Mouse (Mus musculus): ENCODE data around the gene Lrrc8a. TPM values are rescaled to one million over a fixed set of nuclear protein-coding genes. Genes with fewer than 3 reads are reported as not detected.
A peak's percentile ranks its signal among the peaks of the same experiment; 100 is the strongest.

Lrrc8a gene
- total RNA-seq (2021) (10 to 100 TPM; 59.3 to 65.7 TPM), polyA plus RNA-seq (2012; rRNA removed) (40.5 and 44.8 TPM in 2 replicates)
- long read RNA-seq, full-length matches to known transcripts, result 5 of 6 reads
- long read RNA-seq, partial matches to known transcripts, result 1 of 6 reads
- long read RNA-seq, other reads (novel, unspliced or antisense), result 0 of 6 reads

DNA sequence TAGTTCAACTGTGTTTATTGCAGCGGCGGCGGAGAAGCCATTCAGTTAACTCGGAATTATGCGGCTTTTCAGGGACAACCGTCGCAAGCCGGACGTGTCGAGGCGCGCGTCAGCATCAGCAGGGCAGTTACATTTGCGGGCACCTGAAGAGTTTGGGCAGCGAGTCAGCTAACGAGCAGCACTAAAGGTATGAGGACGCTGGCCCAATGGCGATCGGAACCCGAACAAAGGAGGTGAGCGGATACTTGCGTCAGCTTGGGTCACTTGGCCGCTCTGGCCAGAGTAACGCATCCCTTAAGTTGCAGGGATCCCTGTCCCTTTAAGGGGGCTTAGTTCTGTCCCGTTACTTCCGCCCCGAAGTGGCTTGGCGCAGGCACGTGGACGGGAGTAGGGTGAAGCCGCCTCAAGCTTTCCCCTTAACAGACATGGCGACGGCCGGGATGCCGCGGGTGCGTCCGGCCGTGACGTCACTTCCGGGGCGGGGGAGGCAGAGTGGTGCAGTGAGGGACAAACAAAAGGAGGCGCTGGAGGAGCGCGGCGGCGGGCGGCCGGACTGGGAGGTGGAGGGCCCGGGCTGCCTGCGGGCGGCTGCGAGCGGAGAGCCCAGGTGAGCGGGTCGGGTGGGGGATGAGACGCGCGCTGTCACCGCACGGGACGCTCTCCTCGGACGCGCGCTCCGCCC, at the start of gene Lrrc8a:
TSS of gene Lrrc8a (plus strand) at position 517 of the 682 bp plus-strand sequence.
- peak; percentile 100 for DNase-seq

- DNase-seq, result no peak
Measured at GRCm38 (mm10) chr2:30191790-30192580, 45.5 kb upstream of the Lrrc8a start.

GRCm38 (mm10) chr2:30194656-30195055, 42.9 kb upstream of the Lrrc8a start:
- no peak for DNase-seq

- DNase-seq, result no peak
Measured at GRCm38 (mm10) chr2:30198021-30198420, 39.5 kb upstream of the Lrrc8a start.

- DNase-seq, result peak; percentile 77
Measured at GRCm38 (mm10) chr2:30199984-30200383, 37.5 kb upstream of the Lrrc8a start.

- DNase-seq, result no peak
Measured at GRCm38 (mm10) chr2:30200388-30200925, 37.1 kb upstream of the Lrrc8a start.

DNA sequence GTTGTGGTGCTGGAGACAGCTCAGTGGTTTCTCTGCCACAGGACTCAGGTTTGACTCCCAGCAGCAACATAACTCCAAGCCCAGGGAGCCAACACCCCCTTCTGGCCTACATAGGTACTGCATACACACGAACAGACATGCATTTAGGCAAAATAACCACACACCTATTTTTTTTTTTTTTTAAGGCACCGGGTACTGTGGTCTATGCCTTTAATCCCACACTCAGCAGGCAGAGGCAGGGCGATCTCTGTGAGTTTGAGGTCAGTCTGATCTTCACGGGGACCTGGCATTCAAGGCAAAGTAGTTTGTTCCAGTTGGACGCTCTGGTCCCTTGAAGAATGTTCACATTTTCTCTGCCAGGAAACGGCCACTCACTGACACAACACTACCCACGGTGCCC, 34.1 kb upstream of the Lrrc8a start:
- no peak for DNase-seq

DNA sequence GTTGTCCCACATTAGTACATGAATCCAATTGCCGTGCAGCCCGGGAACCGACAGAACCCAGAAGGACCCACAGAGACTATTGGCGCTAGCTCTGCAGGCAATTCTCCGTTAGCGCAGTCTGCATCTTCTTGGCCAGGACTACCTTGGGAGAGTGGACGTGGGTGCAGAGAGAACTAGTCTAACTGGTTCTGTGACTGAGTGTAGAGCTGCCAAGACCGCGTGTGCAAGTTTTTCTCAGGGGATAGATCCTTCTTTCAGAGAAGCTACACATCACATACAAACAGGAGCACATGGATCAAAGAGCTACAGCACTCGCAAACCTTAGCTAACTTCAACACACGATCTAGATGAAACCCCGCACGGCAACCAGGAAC, 32.3 kb upstream of the Lrrc8a start:
- no peak for DNase-seq

DNA sequence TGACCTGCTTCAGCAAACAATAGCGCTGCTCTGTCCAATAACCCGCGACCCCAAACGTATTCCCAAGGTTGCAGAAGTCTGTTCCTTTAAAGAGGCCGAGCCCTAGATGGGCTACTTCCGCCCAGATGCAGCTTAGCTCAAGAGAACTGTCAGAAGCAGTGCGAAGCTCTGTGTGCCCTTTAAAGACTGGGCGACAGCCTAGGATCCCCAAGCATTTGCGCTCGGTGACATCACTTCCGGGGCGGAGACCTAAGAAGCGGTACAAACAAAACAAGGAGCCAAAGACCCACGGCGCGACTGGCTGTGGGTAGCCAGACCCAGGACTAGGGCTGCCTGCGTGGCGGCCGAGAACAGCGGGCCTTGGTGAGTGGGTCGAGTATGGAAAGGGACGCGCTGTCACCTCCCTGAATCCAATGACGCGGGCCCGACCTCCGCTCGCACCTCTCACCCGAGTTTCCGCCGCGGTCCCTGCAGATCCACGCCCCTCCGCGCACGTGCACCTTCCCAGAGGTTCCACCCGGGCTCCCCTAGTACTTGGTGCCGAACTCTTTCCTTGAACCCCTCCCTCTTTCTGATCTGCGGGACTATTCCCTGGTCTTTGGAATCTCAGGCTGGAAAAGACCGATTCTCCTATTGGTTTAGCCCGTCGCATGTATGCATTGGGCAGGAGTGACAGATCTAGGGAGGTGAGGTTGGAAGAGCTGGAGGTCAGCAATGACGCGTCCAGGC, 31.7 kb upstream of the Lrrc8a start, which contains the start of gene Kyat1:
TSS of gene Kyat1 (minus strand) at position 219 of the 729 bp plus-strand sequence.
- peak; percentile 95 for DNase-seq

GRCm38 (mm10) chr2:30207401-30207800, 30.1 kb upstream of the Lrrc8a start:
- no peak for DNase-seq

DNA sequence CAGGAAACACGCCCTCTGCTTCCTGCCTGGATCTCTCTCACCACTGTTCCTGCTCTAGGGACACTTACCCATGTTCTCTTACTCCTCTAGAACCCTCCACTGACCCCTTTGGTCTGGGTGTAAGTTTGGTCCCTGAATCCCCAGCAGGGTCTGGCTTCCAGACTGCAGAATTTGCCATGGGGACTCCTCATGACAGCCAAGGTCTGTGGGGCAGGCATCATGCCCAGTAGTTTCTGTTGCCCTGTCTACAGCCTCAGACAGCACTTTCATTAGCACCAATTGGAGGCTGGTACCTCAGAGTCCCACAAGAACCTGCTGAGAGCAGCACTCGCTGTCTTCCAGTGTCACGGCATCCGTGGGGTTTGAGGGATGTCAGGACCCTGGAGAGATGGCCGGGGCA, 29.6 kb upstream of the Lrrc8a start:
- DNase-seq, result no peak

DNA sequence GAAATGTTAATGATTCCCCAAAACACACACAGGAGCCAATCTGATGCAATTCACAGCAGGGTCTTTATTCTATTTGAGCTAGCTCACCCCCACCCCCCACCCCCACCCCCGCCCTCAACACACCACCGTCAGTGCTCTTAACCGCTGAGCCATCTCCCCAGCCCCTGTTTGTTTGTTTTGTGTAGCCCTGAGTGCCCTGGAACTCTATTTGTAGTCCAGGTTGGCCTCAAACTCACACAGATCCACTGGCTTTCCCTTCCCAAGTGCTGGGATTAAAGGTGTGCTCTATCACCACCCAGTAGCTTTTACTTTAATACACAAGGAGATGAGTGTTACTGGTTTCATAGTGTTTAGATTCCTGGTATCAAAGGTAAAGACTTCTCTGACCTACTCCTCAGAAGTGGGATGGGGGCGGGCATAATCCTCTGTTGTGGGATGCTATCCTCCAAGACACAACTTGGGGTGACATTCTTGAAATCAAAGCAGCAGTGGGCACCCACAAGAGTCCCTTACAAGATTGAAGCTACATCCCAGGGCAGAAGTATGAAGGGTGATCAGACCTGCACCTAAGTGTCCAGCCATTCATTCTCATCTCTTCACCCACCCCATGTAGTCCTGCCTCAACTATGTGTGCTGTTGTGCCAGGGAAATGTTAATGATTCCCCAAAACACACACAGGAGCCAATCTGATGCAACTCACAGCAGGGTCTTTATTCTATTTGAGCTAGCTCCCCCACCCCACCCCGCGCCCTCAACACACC, 25.9 kb upstream of the Lrrc8a start:
- no peak for DNase-seq

GRCm38 (mm10) chr2:30212169-30212545, 25.4 kb upstream of the Lrrc8a start:
- DNase-seq, result no peak

GRCm38 (mm10) chr2:30212951-30213350, 24.6 kb upstream of the Lrrc8a start:
- peak; percentile 41 for DNase-seq

- no peak for DNase-seq
Measured at GRCm38 (mm10) chr2:30214745-30215144, 22.8 kb upstream of the Lrrc8a start.

DNA sequence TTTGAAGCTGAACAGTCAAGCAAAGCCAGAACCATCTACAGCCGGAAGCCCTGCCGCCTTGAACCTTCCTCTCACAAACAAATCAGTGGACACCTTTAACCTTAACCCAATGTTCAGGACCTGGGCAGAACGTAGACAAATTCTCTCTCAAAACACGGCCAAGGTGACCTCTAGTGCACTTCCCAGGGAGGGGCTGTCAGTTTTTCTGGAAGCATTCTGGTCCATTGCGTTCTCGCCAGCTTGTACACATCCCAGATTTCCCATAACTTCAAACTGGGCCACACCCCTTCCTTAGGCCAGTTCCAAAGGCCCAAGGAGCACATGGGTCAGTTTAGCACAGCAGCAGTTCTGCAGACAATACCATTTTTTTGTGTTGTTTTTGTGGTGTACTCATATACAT, 22.0 kb upstream of the Lrrc8a start:
- DNase-seq, result no peak

- no peak for DNase-seq
Measured at GRCm38 (mm10) chr2:30216293-30216692, 21.2 kb upstream of the Lrrc8a start.

- DNase-seq, result no peak
Measured at GRCm38 (mm10) chr2:30235593-30235992, 1.9 kb upstream of the Lrrc8a start.

DNA sequence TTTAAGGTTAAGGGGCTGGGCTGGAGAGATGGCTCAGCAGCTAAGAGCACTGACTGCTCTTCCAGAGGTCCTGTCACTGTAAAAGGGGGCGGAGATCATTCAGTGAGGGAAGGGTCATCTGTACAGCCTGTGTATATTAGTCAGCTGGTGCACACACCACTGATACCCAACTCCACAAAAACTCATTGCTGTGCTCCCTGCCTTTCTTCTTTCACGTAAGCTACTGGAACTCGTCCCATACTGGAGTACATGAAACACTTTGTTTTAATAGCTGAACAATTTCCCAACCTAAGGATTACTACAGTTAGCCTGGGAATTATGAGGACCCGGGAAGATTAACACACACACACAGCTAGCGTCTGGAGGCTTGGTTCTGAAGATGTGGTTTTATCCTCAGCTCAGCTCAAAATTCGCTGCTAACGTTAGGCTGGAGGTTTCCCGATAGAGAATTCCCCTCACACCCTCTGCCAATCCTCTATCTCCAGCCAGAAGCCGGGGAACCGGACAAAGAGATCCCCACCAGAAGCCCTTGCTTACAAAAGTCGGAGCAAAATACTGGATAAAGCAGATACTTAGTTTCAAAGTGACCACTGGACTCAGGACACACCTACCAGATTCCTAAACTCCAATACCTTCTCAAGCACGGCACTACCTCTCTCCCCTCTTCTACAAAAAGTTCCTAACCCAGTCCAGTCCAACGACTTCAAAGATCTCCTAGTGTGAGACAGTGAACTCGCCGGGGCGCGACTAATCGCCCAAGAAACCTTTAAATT, 903 bp upstream of the Lrrc8a start:
- DNase-seq, result no peak

- peak; percentile 90 for DNase-seq
Measured at GRCm38 (mm10) chr2:30237881-30238280, 366 bp downstream of the Lrrc8a start.

Data from adrenal gland, adult 2 months (tissue).